Mouse (Mus musculus): ENCODE data around the gene Nol9. TPM values are rescaled to one million over a fixed set of nuclear protein-coding genes. Genes with fewer than 3 reads are reported as not detected.

Gene Nol9
- polyA plus RNA-seq, 1 experiment from 2014 or later, result 37.7 TPM

DNA sequence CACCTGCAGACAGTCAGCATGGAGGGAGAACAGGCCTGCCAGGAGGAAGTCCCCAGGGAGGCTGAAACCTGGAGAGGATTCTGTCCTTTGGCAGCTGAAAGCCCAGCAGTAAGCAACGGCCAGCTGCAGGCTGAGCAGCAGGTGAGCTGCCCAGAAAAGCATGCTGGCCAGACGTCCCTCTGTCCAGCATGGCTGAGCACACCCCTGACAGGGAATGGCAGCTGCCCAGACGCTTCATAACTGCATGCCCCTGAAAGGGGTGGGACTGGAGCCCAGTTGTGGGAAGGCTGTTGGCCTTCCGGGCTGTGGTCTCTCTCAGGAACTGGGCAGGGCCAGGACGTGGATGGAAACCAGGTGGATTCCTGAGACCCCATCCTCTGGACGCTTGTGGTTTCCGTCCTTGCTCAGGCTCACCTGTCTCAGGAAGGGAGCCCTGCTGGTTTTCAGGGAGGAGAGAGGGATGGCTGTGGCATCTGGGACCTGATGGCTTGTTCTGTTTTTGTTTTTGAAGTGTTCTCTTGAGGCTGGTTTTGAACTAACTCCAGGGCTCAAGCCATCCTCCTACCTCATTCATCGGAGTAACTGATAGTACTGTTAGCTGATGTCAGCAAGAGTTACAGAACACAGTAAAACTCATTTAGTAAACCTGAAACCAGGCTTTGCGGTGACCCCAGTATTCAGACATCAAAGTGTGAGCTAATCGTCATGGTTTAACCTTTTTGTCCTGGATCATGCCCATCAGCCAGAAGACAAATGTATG is 716 bp upstream of the Nol9 start, which contains the start of gene Tas1r1:
TSS of gene Tas1r1 (minus strand) at position 344 of the 760 bp plus-strand sequence.
- peaks cover 29% of the 10 kb centered on the region for H3K4me1 ChIP-seq (replicated peaks)
- no peak for DNase-seq (ENCODE audit: low spot score)
- no peaks in the 10 kb centered on the region for H3K9me3 ChIP-seq
- 0 out of 2 replicates have a peak, but pooled peaks cover 2% of the 10 kb centered on the region for H3K27me3 ChIP-seq (ENCODE audit: insufficient read depth, poor library complexity, severe bottlenecking)
- peak within 1 kb of the TSS; percentile 100 for H3K4me3 ChIP-seq
- peaks cover 25% of the 10 kb centered on the region for H3K36me3 ChIP-seq
- H3K27ac ChIP-seq, result peak within 1 kb of the TSS; percentile 90
- 56% methylated on average over 10 of the region's 10 CpGs for WGBS

DNA sequence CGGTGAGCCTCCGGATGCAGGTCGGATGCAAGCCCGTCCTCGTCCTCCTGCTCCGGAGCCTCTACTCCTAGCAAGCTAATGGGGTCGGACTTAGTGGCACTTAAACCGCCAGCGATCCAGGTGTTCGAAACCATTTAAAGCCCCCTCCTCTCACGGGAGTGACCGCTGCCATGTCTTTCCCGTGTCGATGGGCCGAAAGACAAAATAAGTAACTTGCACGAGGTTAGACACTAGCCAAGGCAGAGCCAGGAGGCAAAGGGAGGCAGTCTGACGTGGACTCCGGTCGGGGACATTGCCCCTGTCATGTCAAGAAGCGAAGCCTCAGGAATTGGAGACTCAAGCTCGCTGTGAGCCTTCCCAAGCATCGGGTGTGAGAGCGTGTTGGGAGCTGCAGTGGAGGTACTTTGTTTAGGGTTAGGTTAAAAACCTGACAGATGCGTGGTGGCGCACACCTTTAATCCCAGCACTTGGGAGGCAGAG is 750 bp downstream of the Nol9 start:
- H3K27ac ChIP-seq, result peak overlapping the region; percentile 90
- whole genome bisulfite sequencing, result 5% methylated on average over 25 of the region's 25 CpGs

DNA sequence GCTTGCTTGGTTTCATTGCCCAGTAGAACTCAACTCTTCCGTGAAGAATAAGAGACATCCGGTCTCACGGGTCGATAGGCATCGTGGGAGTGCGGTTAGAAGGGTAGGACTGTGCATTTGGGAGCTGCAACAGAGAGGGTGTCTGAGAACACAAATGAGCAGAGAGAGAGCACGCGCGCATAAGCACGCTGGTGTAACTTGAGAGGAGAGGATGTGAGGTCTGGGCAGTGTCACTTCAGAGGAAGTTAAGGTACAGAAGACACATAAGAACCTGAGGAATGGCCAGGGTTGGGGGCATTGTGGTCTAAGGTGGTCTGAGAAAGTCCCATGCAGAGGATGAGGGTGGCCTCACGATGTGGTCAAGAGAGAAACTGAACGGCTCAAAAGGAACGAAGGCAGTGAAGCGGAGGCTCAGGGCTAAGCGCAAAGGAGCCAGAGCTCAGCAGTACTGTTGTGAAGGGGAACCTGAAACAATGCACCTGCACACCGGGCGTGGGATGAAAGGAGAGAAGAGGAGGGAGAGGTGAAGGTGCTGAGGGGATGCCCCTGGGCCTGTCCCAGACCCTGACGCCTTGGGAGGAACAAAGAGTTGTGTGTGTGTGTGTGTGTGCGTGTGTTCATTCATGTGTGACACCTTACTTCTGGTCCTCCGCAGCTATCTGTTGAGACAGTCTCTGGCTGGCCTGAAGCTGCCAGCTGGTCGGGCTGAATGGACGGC is 3.0 kb downstream of the Nol9 start:
- DNase-seq (ENCODE audit: low spot score), result no peak
- no peaks in the 10 kb centered on the region for H3K27me3 ChIP-seq (ENCODE audit: insufficient read depth, poor library complexity, severe bottlenecking)
- no peaks in the 10 kb centered on the region for H3K9me3 ChIP-seq
- no peak overlapping the region for H3K4me3 ChIP-seq
- peaks cover 29% of the 10 kb centered on the region for H3K4me1 ChIP-seq (replicated peaks)
- 93% methylated on average over 22 of the region's 22 CpGs for WGBS
- no peak overlapping the region for H3K27ac ChIP-seq
- H3K36me3 ChIP-seq, result peaks cover 62% of the 10 kb centered on the region

More for the DNA sequence above, 750 bp downstream of the Nol9 start:
- peaks cover 40% of the 10 kb centered on the region for H3K36me3 ChIP-seq
- peak overlapping the region; percentile 100 for H3K4me3 ChIP-seq
- H3K27me3 ChIP-seq (ENCODE audit: insufficient read depth, poor library complexity, severe bottlenecking), result no peaks in the 10 kb centered on the region
- no peaks in the 10 kb centered on the region for H3K9me3 ChIP-seq
- DNase-seq (ENCODE audit: low spot score), result no peak
- H3K4me1 ChIP-seq (replicated peaks), result peaks cover 29% of the 10 kb centered on the region

DNA sequence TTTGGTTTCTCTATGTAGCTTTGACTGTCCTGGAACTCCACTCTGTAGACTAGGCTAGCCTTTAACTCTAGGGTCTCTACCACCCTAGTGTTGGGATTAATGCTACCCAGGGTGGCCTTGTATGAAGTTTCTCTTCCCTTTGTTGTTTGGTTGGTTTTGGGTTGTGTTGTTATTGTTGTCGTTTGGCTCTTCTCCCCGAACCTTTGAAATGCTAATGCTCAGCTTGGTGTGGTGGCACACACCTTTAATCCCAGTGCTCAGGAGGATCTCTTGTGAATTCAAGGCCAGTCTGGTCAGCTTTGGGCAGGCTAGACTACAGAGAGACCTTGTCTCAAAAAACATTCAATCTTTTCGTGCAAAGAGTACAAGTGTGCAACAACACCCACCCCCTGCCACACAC is 4.0 kb downstream of the Nol9 start:
- H3K27ac ChIP-seq, result no peak overlapping the region
- no peak overlapping the region for H3K4me3 ChIP-seq
- peaks cover 27% of the 10 kb centered on the region for H3K4me1 ChIP-seq (replicated peaks)
- no peaks in the 10 kb centered on the region for H3K9me3 ChIP-seq
- H3K36me3 ChIP-seq, result peaks cover 73% of the 10 kb centered on the region
- DNase-seq (ENCODE audit: low spot score), result no peak
- WGBS, result 89% methylated on average over 3 of the region's 3 CpGs
- no peaks in the 10 kb centered on the region for H3K27me3 ChIP-seq (ENCODE audit: insufficient read depth, poor library complexity, severe bottlenecking)

DNA sequence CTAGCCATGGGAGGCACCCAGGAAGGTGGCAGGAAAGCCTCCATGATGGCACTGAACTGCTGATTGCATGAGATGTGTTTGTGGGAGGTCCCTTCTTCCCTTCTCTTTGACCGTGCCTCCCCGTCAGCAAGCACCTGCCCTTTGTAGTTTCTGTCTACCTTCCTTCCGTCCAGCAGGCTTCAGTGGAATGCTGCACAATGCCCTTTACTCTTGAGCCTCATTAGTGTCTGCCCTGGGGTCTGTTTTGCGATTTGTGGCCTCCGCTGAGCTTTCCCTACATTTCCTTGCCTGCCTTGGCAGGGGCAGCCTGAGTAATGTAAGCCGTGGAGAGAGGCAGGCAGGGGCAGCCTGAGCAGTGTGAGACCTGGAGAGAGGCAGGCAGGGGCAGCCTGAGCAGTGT is 5.5 kb downstream of the Nol9 start:
- no peak overlapping the region for H3K4me3 ChIP-seq
- no peaks in the 10 kb centered on the region for H3K9me3 ChIP-seq
- DNase-seq (ENCODE audit: low spot score), result no peak
- peaks cover 15% of the 10 kb centered on the region for H3K4me1 ChIP-seq (replicated peaks)
- H3K36me3 ChIP-seq, result peaks cover 87% of the 10 kb centered on the region
- H3K27ac ChIP-seq, result no peak overlapping the region
- H3K27me3 ChIP-seq (ENCODE audit: insufficient read depth, poor library complexity, severe bottlenecking), result no peaks in the 10 kb centered on the region
- 87% methylated on average over 6 of the region's 6 CpGs for WGBS

DNA sequence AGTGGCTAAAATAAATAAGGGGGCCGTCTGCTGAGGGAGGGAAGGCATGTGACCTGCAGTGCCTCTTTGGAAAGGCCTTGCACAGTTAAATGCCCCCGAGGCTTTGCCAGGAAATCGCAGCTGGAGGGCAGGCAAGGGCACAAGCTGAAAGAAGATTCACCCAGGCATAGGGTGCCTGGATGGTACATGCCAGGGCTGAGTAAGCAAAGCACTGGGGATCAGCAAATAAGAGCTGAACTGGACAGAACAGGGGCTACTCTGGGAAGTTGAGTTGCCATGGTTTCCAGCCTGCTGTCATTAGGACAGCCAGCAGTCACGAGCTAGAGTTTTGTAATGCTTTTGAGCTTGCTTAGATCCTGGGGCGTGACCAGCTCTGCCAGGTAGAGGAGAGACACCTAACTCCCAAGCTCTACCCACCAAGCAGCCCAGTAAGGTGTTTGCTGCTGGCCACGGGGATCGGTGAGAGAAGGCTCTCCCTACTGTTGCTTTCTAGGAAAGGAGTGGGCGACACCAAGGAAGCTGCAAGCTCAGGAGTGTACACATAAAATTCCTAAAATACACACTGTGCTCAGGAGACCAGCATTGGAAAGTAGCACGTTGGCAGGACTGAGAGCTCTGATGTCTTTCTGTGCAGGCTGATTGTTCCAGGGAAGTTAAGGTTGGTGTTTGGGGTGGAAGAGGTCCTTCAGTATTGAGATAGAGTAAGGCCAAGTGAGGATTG is 23.4 kb downstream of the Nol9 start:
- WGBS, result 80% methylated on average over 9 of the region's 9 CpGs
- Histone ChIP-seq H3K27me3 (ENCODE audit: insufficient read depth, poor library complexity, severe bottlenecking) (no peaks in the 10 kb centered on the region), H3K36me3 (peaks cover 66% of the 10 kb centered on the region), H3K9me3 (no peaks in the 10 kb centered on the region), H3K4me3 (no peak overlapping the region), H3K4me1 (replicated peaks) (peaks cover under 1% of the 10 kb centered on the region), H3K27ac (no peak overlapping the region)
- DNase-seq (ENCODE audit: low spot score), result no peak

GRCm38 (mm10) chr4:152067280-152067679 is 28.2 kb downstream of the Nol9 start:
- H3K27me3 ChIP-seq (ENCODE audit: insufficient read depth, poor library complexity, severe bottlenecking), result no peaks in the 10 kb centered on the region

DNA sequence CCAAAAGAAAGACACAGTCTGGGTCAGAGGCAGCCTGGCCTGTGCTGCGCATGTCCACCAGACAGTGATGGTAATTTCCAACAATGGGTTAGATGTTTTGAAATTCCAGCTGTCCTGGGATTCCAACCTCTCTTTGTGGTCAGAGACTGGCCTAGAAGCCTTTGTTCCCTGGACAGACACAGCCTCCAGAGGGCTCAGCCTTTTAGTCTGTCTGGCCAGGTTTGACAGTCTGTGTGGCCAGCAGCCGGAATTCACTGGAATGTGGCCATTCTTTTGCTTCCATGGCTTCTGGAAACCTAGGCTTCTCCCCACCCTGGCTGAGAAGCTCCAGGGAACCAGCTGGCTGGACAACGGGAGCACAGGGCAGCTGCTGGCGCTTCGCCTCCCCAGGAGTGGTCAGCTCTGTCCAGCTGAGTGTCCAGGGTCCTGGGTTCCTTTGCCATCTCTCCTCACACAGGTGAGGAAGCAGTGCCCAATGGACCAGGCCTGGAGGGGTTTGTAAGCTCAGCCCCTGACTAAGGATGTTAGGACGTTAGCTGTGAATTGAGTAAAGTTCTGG is 29.1 kb downstream of the Nol9 start:
- Histone ChIP-seq H3K4me3 (no peak overlapping the region), H3K4me1 (replicated peaks) (peaks cover 42% of the 10 kb centered on the region), H3K36me3 (peaks cover 11% of the 10 kb centered on the region), H3K27me3 (ENCODE audit: insufficient read depth, poor library complexity, severe bottlenecking) (no peaks in the 10 kb centered on the region), H3K9me3 (no peaks in the 10 kb centered on the region), H3K27ac (peak overlapping the region; percentile 68)
- 61% methylated on average over 6 of the region's 6 CpGs for WGBS
- DNase-seq (ENCODE audit: low spot score), result peak; percentile 20

More at GRCm38 (mm10) chr4:152067280-152067679, 28.2 kb downstream of the Nol9 start:
- Histone ChIP-seq H3K4me1 (replicated peaks) (peaks cover 33% of the 10 kb centered on the region), H3K4me3 (no peak overlapping the region), H3K36me3 (peaks cover 21% of the 10 kb centered on the region), H3K9me3 (no peaks in the 10 kb centered on the region), H3K27ac (peak overlapping the region; percentile 68; the same call in 1 of the 2 replicates)
- DNase-seq (ENCODE audit: low spot score), result no peak

DNA sequence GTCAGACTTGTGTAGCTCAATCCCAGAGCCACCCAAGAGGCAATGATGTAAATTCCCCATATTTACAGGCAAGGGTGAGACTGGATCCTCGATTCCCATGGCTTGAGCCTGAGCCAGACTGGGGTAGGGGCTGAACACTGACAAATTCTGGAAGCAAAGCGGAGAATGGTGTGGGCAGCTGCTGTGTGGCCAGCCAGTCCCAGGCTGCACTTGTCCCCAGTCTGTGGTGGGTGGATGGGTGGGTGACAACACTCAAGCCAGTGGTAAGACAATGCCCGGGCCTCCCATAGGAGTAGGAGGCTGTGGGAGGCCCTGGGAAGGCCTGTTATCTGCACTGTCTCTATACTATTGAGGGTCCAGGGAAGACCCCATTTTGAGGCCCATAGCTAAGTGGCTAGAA is 30.1 kb downstream of the Nol9 start:
- Histone ChIP-seq H3K36me3 (peaks cover 2% of the 10 kb centered on the region; the same call in 1 of the 2 replicates), H3K27me3 (ENCODE audit: insufficient read depth, poor library complexity, severe bottlenecking) (no peaks in the 10 kb centered on the region), H3K27ac (peak overlapping the region; percentile 50; the same call in 1 of the 2 replicates), H3K4me1 (replicated peaks) (peaks cover 49% of the 10 kb centered on the region), H3K9me3 (no peaks in the 10 kb centered on the region), H3K4me3 (no peak overlapping the region)
- DNase-seq (ENCODE audit: low spot score), result no peak
- WGBS, result 86% methylated on average over 3 of the region's 3 CpGs

- no peak overlapping the region for H3K4me3 ChIP-seq
- no peaks in the 10 kb centered on the region for H3K36me3 ChIP-seq
- peaks cover 55% of the 10 kb centered on the region for H3K4me1 ChIP-seq (replicated peaks)
- H3K27me3 ChIP-seq (ENCODE audit: insufficient read depth, poor library complexity, severe bottlenecking), result no peaks in the 10 kb centered on the region
- no peak for DNase-seq (ENCODE audit: low spot score)
- 76% methylated on average over 11 of the region's 11 CpGs for WGBS
- no peaks in the 10 kb centered on the region for H3K9me3 ChIP-seq
- H3K27ac ChIP-seq, result 0 out of 2 replicates have a peak overlapping the region, but pooled peaks have one; percentile 40
Measured at GRCm38 (mm10) chr4:152070494-152071396, 31.6 kb downstream of the Nol9 start.

- H3K27ac ChIP-seq, result peak within 1 kb of the TSS; percentile 35
- DNase-seq (ENCODE audit: low spot score), result peak; percentile 44
- H3K9me3 ChIP-seq, result no peaks in the 10 kb centered on the region
- 54% methylated on average over 10 of the region's 10 CpGs for WGBS
- H3K4me3 ChIP-seq, result no peak within 1 kb of the TSS
- peaks cover 68% of the 10 kb centered on the region for H3K4me1 ChIP-seq (replicated peaks)
- no peaks in the 10 kb centered on the region for H3K36me3 ChIP-seq
- no peaks in the 10 kb centered on the region for H3K27me3 ChIP-seq (ENCODE audit: insufficient read depth, poor library complexity, severe bottlenecking)
Measured at GRCm38 (mm10) chr4:152072121-152072601, 33.0 kb downstream of the Nol9 start, which contains the start of gene Plekhg5. Gene Plekhg5, plus strand, starts transcription at chr4:152072498.
